Mouse (Mus musculus) adrenal gland, adult (tissue): ENCODE results near the gene Itk.

Experiments
- DNase-seq, 2 experiments: peaks; one replicate each; pipeline ENCODE4 v3.0.0; 2022 to 2023; ENCODE audit warnings: low spot score in 1 of 2; ENCODE audit not compliant: inconsistent age in 2 of 2

The Itk gene

DNA sequence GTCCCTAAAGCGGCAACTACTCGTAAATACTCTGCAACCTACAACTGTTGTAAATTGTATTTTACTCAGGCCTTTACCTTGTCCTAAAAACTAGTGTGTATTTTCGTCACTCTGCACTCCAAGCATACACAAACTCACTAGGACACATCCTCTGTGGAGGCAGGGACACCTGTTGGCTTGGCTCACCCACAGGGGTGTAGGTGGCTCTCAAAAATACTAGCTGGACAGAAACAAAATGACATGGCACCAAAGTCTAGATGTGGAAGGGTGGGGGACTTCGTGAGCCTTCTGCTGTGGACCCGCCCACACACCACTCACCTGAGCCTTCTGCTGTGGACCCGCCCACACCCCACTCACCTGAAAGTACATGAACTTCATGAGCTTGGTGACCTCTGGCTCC is 105.5 kb downstream of the Itk start:
- no peak for DNase-seq

DNA sequence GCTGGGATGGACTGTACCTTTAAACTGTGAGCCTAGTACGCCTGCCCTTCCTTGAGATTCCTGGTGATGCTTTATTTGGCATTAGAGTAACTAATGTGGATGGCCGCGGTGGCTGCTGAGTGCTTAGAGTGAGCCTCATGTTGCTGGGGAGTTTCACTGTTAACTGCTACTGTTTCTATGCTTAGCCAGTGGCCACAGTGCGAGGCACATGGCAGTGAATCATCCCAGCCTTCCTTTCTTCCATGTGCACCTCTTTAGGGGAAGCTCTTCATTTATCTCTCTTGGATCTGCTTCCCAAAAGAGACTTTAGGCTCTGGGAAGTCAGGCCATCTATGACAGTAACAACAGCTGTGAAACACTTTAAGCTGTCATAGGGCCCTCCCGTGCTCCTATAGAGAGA is 106.7 kb downstream of the Itk start:
- DNase-seq, result no peak

DNA sequence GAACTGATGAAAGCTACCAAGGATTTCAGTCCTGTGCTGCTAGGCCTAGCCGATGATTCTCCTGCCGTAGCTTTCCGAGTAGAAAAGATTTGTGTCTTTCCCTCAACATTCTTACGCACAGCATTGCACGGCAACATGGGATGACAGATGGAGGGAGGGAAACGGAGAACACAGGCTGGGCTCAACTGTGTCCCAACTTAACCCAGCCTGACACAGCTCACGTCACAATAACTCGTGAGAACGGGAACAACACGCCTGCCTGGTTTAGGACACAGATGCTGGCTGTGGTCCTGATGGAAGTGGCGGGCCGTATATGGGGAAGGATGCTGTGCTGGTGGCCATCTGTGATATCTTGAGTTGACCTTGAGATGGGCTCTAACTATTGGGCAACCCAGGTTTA is 110.6 kb downstream of the Itk start:
- DNase-seq, result no peak

DNA sequence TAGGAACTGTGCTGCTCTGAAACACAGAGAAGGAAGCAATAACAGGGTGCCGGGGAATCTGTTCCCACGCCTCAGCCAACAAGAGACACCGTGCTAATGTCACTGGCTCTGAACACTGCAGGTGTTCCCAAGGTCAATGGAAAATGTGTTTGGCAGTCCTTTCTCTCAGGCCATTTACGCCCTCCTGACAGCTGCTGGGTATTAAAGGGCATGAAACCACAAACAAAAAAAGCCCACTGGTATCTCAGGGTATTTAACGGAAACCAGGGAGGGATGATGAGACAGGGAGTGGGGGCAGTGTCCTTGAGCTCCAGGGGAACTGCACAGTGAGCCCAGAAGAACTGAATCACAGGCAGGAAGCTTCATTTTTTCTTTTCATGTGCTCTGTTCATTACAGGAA is 111.2 kb downstream of the Itk start:
- DNase-seq, result peak; percentile 53 to 70

DNA sequence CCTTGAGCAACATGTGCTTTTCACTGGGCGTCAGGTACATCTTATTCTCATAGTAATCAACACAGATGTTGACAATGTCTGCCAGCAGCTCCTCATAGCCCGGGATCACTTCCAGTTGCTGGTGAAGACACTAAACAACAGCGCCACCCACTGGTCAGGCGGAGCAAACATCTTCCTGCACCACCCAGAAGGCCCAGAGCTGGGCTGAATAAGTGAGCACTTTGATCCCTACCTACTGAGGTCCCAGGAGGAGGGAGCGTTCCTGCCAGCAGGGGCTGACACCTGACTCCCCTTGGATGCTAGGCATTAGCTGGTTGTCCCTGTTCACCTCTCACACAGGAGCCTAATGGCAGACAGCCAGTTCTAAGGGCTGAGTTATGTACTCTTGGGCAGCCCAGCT is 112.5 kb downstream of the Itk start:
- DNase-seq, result peak; percentile 62 to 83

DNA sequence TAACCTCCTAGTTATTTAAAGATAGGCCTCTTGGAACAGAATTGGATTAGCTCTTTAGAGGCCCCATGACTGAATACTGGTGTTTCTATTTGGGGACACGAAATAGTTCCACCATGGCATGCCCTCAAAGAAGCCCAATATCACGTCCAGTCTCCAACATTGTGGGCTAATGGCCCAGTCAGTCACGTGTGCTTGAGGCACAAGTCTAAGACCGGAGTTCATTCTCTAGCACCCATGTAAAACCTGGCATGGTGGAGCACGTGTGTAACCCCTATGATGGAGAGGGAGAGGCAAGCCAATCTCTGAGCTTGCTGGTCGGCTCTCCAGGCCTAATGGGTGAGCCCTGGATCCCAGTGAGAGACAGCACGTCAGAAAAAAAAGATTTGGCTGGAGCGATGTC is 113.1 kb downstream of the Itk start:
- DNase-seq, result no peak

DNA sequence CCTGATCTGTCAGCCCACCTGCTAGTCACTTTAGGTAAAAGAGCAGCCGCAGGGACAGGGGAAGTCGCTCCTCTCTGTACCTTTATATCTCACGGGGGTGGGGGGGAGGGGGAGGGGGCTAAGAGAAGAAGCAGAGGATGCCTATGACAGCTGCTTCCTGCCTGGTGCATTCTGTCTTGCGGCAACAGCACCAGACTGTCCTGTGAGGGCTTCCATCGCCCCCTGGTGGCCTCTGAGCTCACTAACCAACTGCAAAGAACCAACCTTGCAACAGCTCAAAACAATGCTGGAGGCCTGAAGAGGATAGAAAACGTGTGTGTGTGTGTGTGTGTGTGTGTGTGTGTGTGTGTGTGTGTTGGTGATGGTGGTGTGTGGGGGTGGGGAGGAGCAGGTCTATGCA is 114.0 kb downstream of the Itk start:
- peak; percentile 71 to 85 for DNase-seq
